In genomic region chr17:54377500-54377899, GRCm38 (mm10) we compare ENCODE assay signal across 21 mouse cellular contexts.
"Had no signal": no experiment of that assay in that cellular context is flagged by ENCODE, and none has a peak within 500 bp of the region (broad histone marks: within the 10 kb centered on the region; RNA-seq: fewer than 3 reads in every experiment).

No protein-coding gene starts in this region.

- H3K4me2 ChIP-seq: kidney, embryonic 15.5 days; limb, embryonic 15.5 days; liver, embryonic 11.5 days; lung, embryonic 14.5 days; midbrain, embryonic 13.5 days; stomach, embryonic 15.5 days had no signal

- H3K36me3 ChIP-seq: kidney, embryonic 15.5 days; limb, embryonic 15.5 days; midbrain, embryonic 10.5 days; midbrain, embryonic 13.5 days; stomach, embryonic 15.5 days had no signal

- H3K9me3 ChIP-seq: kidney, embryonic 15.5 days; limb, embryonic 15.5 days; midbrain, embryonic 10.5 days; midbrain, embryonic 13.5 days; stomach, embryonic 15.5 days had no signal

- H3K27me3 ChIP-seq: kidney, embryonic 15.5 days; limb, embryonic 15.5 days; midbrain, embryonic 13.5 days; stomach, embryonic 15.5 days had no signal

- H3K4me3 ChIP-seq: kidney, embryonic 15.5 days; left cerebral cortex, adult 2 months; limb, embryonic 15.5 days; midbrain, embryonic 10.5 days; midbrain, embryonic 13.5 days; stomach, embryonic 15.5 days had no signal

- ATAC-seq: liver, postnatal 0 days; lung, postnatal 0 days; midbrain, embryonic 13.5 days; midbrain, embryonic 16.5 days had no signal

- H3K27ac ChIP-seq: kidney, embryonic 15.5 days; left cerebral cortex, adult 2 months; limb, embryonic 15.5 days; liver, embryonic 14.5 days; macrophage; midbrain, embryonic 10.5 days; midbrain, embryonic 13.5 days; stomach, embryonic 15.5 days had no signal

- H3K9ac ChIP-seq: kidney, embryonic 15.5 days; limb, embryonic 15.5 days; liver, embryonic 14.5 days; liver, postnatal 0 days; lung, embryonic 14.5 days; midbrain, embryonic 13.5 days; stomach, embryonic 15.5 days had no signal

- DNase-seq: kidney, adult 8-10 months; kidney, postnatal 10 days; kidney, postnatal 36 days; layer of hippocampus, postnatal 36 days; liver, postnatal 0 days; lung, embryonic 14.5 days; right cerebral cortex, adult 18-20 months; right cerebral cortex, postnatal 14 days; right cerebral cortex, postnatal 4 days; thymus, postnatal 36 days had no signal

- H3K4me1 ChIP-seq: kidney, embryonic 15.5 days; limb, embryonic 15.5 days; midbrain, embryonic 10.5 days; midbrain, embryonic 13.5 days; stomach, embryonic 15.5 days had no signal
